Mouse (Mus musculus): ENCODE results near the gene Rps26. TPM values are rescaled to one million over a fixed set of nuclear protein-coding genes. Genes with fewer than 3 reads are reported as not detected.

Rps26 gene
- total RNA-seq, 2 experiments from 2014 or later, result 1,543 to 3,309 TPM

DNA sequence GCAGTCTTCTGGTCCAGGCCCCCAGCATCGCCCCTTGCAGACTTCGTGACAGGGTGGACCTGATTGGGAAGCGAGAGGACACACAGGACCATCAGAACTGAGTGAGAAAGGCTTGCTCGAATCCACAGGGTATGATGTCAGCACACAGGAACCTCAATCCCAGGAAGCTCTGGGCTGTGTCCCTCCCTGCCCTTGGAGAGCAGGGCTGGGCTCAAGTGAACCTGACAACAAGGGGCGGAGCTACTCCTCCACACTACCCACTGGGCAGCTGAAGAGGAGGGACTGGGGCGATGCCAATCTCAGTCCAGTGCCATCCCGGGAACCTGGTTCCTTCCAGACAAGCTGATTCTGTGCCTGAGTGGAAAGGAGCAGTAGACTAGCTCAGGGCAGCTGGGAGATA, 42.9 kb downstream of the Rps26 start:
- ATAC-seq (replicated peaks; ENCODE audit: low FRiP score, low TSS enrichment, poor library complexity, severe bottlenecking), result no peak; the same call in 1 of the 2 replicates

DNA sequence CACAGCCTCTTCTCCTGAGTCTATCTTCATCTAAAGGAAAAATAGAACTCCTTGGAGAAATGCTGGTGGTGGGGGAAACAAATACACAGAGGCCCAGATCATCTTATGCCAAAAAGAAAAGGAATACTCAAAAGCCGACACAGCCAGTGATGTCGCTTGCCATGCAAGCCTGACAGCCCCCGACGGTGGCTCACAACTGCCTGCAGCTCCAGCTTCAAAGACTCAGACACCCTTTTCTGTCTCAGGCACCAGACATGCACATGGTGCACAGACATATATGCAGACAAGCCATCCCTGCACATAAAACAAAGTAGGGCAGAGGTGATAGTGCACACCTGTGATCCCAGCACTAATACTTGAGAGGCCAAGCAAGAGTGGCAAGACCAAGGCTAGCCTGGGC, 46.8 kb downstream of the Rps26 start:
- no peak for ATAC-seq (replicated peaks; ENCODE audit: low FRiP score, low TSS enrichment, poor library complexity, severe bottlenecking)

DNA sequence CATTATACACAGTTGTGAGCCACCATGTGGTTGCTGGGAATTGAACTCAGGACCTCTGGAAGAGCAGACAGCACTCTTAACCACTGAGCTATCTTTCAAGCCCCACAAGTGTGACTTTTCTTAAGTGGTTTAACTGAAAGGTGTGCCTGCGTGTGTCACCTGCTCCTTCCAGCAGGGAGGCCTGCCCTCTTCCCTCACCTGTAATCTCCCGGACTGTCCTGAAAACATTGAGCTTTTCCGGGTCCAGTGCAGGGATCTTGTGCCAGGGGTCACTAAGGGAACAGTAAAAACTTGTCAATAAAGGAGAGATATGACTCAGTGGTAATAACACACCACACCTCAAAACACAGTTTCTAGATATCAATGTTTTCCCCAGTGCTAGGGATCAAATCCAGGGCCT, 47.2 kb downstream of the Rps26 start:
- no peak for ATAC-seq (replicated peaks; ENCODE audit: low FRiP score, low TSS enrichment, poor library complexity, severe bottlenecking)

DNA sequence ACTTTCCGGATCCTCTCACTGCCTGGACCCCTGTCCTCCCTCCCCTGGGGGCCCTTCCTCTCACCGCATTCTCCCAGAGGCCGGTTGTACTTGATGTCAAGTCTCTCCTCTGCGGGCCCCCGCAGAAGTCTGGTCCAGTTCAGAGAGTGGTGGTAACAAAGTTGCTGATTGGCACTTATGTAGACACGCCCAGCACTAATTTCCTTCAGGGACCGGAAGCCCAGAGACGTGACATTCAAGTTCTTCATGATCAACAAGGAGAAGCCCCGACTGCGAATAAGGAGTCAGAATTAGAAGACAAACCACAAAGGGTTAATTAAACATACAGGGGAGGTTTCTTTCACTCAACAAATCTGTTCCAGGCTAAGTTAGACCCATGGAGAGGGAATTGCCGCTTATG, 48.2 kb downstream of the Rps26 start:
- ATAC-seq (replicated peaks; ENCODE audit: low FRiP score, low TSS enrichment, poor library complexity, severe bottlenecking), result peak; percentile 55; the same call in 1 of the 2 replicates

DNA sequence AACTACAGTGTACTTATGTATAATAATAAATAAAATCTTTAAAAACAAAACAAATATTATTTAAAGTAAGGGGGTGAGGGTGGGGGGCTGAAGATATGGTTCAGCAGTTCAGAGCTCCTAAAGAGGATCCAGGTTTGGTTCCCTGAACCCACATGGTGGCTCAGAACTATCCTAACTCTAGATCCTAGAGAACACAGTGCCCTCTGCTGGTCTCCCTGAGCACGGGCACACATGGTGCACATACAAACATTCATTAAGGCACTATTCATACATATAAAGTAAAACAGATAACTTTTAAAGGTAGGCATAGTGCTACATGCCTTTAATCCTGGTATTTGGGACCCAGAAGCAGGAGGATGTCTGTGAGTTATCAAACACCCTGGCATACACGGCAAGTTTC, 51.5 kb downstream of the Rps26 start:
- ATAC-seq (replicated peaks; ENCODE audit: low FRiP score, low TSS enrichment, poor library complexity, severe bottlenecking), result peak; percentile 54; the same call in 1 of the 2 replicates

Other genes with a start within 250 kb of the Rps26 start
- 62.2 and 68.5 TPM in 2 replicates for gene Ankrd52, start 249.6 kb downstream of the Rps26 start, total RNA-seq (2014; fragmentation: Nextera tagmentation)
- gene Ankrd52, start 249.6 kb downstream of the Rps26 start, total RNA-seq (2017), result 8.3 and 11.7 TPM in 2 replicates
- not detected in 2 replicates for gene Slc39a5, start 225.5 kb downstream of the Rps26 start, total RNA-seq (2014; fragmentation: Nextera tagmentation)
- not detected in 2 replicates for gene Slc39a5, start 225.5 kb downstream of the Rps26 start, total RNA-seq (2017)
- 63.0 and 130 TPM in 2 replicates for gene Nabp2, start 215.3 kb downstream of the Rps26 start, total RNA-seq (2014; fragmentation: Nextera tagmentation)
- 54.4 and 98.8 TPM in 2 replicates for gene Nabp2, start 215.3 kb downstream of the Rps26 start, total RNA-seq (2017)
- 20.9 and 21.6 TPM in 2 replicates for gene Rnf41, start 215.1 kb downstream of the Rps26 start, total RNA-seq (2014; fragmentation: Nextera tagmentation)
- gene Rnf41, start 215.1 kb downstream of the Rps26 start, total RNA-seq (2017), result 8.8 and 12.9 TPM in 2 replicates
- gene Smarcc2, start 167.5 kb downstream of the Rps26 start, total RNA-seq (2014; fragmentation: Nextera tagmentation), result 98.5 and 119 TPM in 2 replicates
- gene Smarcc2, start 167.5 kb downstream of the Rps26 start, total RNA-seq (2017), result 62.9 and 73.3 TPM in 2 replicates
- 655 and 828 TPM in 2 replicates for gene Myl6, start 132.6 kb downstream of the Rps26 start, total RNA-seq (2014; fragmentation: Nextera tagmentation)
- 663 and 819 TPM in 2 replicates for gene Myl6, start 132.6 kb downstream of the Rps26 start, total RNA-seq (2017)
- 3.7 and 6.3 TPM in 2 replicates for gene Myl6b, start 128.1 kb downstream of the Rps26 start, total RNA-seq (2014; fragmentation: Nextera tagmentation)
- gene Myl6b, start 128.1 kb downstream of the Rps26 start, total RNA-seq (2017), result 0.56 TPM in 1 of 2 replicates, not detected in the other
- gene Esyt1, start 100.9 kb downstream of the Rps26 start, total RNA-seq (2014; fragmentation: Nextera tagmentation), result 49.7 and 53.8 TPM in 2 replicates
- gene Esyt1, start 100.9 kb downstream of the Rps26 start, total RNA-seq (2017), result 59.2 and 66.2 TPM in 2 replicates
- 5.6 and 6.7 TPM in 2 replicates for gene Zc3h10, start 79.0 kb downstream of the Rps26 start, total RNA-seq (2014; fragmentation: Nextera tagmentation)
- gene Zc3h10, start 79.0 kb downstream of the Rps26 start, total RNA-seq (2017), result 8.3 and 10.2 TPM in 2 replicates
- 7,210 and 7,602 TPM in 2 replicates for gene Rpl41, start 77.4 kb downstream of the Rps26 start, total RNA-seq (2014; fragmentation: Nextera tagmentation)
- 3,211 and 3,934 TPM in 2 replicates for gene Rpl41, start 77.4 kb downstream of the Rps26 start, total RNA-seq (2017)
- 419 and 446 TPM in 2 replicates for gene Pa2g4, start 60.8 kb downstream of the Rps26 start, total RNA-seq (2014; fragmentation: Nextera tagmentation)
- 426 and 489 TPM in 2 replicates for gene Pa2g4, start 60.8 kb downstream of the Rps26 start, total RNA-seq (2017)
- 1.9 and 3.2 TPM in 2 replicates for gene Erbb3, start 37.1 kb downstream of the Rps26 start, total RNA-seq (2014; fragmentation: Nextera tagmentation)
- gene Erbb3, start 37.1 kb downstream of the Rps26 start, total RNA-seq (2017), result 0.09 and 1.2 TPM in 2 replicates
- gene Ikzf4, start 19.2 kb upstream of the Rps26 start, total RNA-seq (2014; fragmentation: Nextera tagmentation), result 0.25 and 0.26 TPM in 2 replicates
- 0.19 TPM in 1 of 2 replicates, not detected in the other for gene Ikzf4, start 19.2 kb upstream of the Rps26 start, total RNA-seq (2017)
- gene Suox, start 47.3 kb upstream of the Rps26 start, total RNA-seq (2014; fragmentation: Nextera tagmentation), result 7.0 and 7.8 TPM in 2 replicates
- gene Suox, start 47.3 kb upstream of the Rps26 start, total RNA-seq (2017), result 4.6 and 5.1 TPM in 2 replicates
- 16.2 and 22.1 TPM in 2 replicates for gene Rab5b, start 69.5 kb upstream of the Rps26 start, total RNA-seq (2014; fragmentation: Nextera tagmentation)
- gene Rab5b, start 69.5 kb upstream of the Rps26 start, total RNA-seq (2017), result 16.6 and 19.1 TPM in 2 replicates
- not detected in 2 replicates for gene Pmel, start 77.4 kb upstream of the Rps26 start, total RNA-seq (2014; fragmentation: Nextera tagmentation)
- not detected in 2 replicates for gene Pmel, start 77.4 kb upstream of the Rps26 start, total RNA-seq (2017)
- gene Cdk2, start 78.3 kb upstream of the Rps26 start, total RNA-seq (2014; fragmentation: Nextera tagmentation), result 68.6 and 94.9 TPM in 2 replicates
- 46.7 and 66.1 TPM in 2 replicates for gene Cdk2, start 78.3 kb upstream of the Rps26 start, total RNA-seq (2017)
- gene Dgka, start 118.1 kb upstream of the Rps26 start, total RNA-seq (2014; fragmentation: Nextera tagmentation), result 10.6 and 11.4 TPM in 2 replicates
- gene Dgka, start 118.1 kb upstream of the Rps26 start, total RNA-seq (2017), result 1.0 and 6.1 TPM in 2 replicates
- 26.6 and 38.0 TPM in 2 replicates for gene Pym1, start 121.1 kb upstream of the Rps26 start, total RNA-seq (2014; fragmentation: Nextera tagmentation)
- 27.0 and 58.4 TPM in 2 replicates for gene Pym1, start 121.1 kb upstream of the Rps26 start, total RNA-seq (2017)
- gene Mmp19, start 164.2 kb upstream of the Rps26 start, total RNA-seq (2014; fragmentation: Nextera tagmentation), result not detected in 2 replicates
- gene Mmp19, start 164.2 kb upstream of the Rps26 start, total RNA-seq (2017), result 0.05 and 0.23 TPM in 2 replicates
- gene Dnajc14, start 177.3 kb upstream of the Rps26 start, total RNA-seq (2014; fragmentation: Nextera tagmentation), result 18.6 and 21.5 TPM in 2 replicates
- gene Dnajc14, start 177.3 kb upstream of the Rps26 start, total RNA-seq (2017), result 20.8 and 30.7 TPM in 2 replicates
- 4.6 and 6.9 TPM in 2 replicates for gene Tmem198b, start 177.6 kb upstream of the Rps26 start, total RNA-seq (2014; fragmentation: Nextera tagmentation)
- 1.5 and 2.8 TPM in 2 replicates for gene Tmem198b, start 177.6 kb upstream of the Rps26 start, total RNA-seq (2017)
- 166 and 201 TPM in 2 replicates for gene Sarnp, start 190.6 kb upstream of the Rps26 start, total RNA-seq (2014; fragmentation: Nextera tagmentation)
- 364 and 369 TPM in 2 replicates for gene Sarnp, start 190.6 kb upstream of the Rps26 start, total RNA-seq (2017)
- gene Ormdl2, start 194.9 kb upstream of the Rps26 start, total RNA-seq (2014; fragmentation: Nextera tagmentation), result 70.3 and 79.9 TPM in 2 replicates
- 99.3 and 115 TPM in 2 replicates for gene Ormdl2, start 194.9 kb upstream of the Rps26 start, total RNA-seq (2017)